Mouse (Mus musculus) gastrocnemius, postnatal 14 days (tissue): ENCODE measurements around the gene Gpcpd1. TPM values are rescaled to one million over a fixed set of nuclear protein-coding genes. Genes with fewer than 3 reads are reported as not detected.

Experiments used
- DNase-seq: peaks from one replicate; pipeline ENCODE4 v3.0.0; 2021; ENCODE audit warnings: mixed read lengths
- intact Hi-C: fragments of 180-260 bp; cut with DNase I; formaldehyde crosslinking; loops from one replicate; pipeline ENCODE4 v1.15.1; 2025; ENCODE audit warnings: low total_unique reads
- total RNA-seq, 2 experiments: library from RNA; stranded (reverse); gene quantifications; 2 replicates each; pipeline ENCODE4 v1.2.3; 2021

Gene Gpcpd1
- total RNA-seq, 2 experiments from 2014 or later, result 68.7 to 92.7 TPM

DNA sequence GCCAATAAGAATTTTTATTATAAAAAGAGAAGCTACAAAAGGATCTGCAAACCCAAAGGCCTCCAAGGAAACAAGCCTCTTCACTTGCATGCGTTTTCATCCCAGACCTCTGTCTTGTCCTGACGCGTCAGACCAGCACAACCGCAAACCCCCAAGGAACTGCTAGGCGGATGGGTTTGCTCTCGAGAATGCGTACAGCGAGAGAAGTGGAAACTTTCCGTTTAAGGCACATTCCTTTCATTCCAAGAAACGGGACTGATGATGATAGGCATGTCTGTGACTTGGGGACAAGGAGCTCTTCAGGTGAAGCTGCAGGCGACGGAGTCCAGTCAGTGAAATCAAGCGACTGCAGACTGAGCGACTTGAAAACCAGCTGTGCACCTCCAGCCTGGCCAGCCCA lies 80.4 kb downstream of the Gpcpd1 start:
- intact Hi-C loops, result no loop called here
- DNase-seq, result no peak

DNA sequence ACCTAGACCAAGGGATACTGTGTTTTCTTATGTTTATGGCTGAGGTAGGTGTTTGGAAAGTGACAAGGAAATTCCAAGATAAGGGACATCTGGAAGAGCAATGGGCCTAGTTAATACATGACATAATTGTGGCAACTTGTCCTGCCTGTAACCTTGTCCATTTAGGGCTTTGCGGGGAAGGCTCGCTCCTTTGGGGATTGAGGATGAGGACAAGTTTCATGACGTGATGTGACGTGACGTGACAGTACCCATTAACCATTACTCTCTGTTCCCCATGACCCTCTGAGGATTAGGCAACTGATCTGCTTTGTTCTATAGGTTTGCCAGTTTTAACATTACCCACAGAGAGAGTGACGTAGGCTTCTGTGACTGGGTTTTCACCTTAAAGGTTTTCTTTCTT lies 81.7 kb downstream of the Gpcpd1 start:
- intact Hi-C loops, result no loop called here
- no peak for DNase-seq

DNA sequence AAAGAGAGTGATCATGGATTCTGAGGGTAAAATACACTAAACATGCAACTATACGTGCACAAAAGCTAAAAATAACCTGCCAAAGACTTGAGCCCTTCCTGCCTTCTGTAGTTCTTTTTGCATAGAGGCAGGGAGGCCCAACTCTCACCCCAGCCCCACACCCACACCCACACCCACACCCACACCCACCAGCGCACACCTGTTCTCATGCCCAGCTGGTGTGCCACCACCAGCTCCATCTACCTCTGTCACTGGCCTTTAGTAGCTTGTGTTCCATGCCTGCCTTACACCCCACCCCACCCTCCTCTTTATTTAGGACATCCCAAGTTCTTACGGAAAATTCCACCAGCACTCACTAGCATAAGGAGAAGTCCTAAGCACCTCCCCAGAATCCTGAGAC lies 89.2 kb downstream of the Gpcpd1 start:
- intact Hi-C loops, result loop anchor here (10.0 kb wide), 1 partner anchor 114 kb away; the partner anchor contains the start of gene Prokr2
- DNase-seq, result no peak

DNA sequence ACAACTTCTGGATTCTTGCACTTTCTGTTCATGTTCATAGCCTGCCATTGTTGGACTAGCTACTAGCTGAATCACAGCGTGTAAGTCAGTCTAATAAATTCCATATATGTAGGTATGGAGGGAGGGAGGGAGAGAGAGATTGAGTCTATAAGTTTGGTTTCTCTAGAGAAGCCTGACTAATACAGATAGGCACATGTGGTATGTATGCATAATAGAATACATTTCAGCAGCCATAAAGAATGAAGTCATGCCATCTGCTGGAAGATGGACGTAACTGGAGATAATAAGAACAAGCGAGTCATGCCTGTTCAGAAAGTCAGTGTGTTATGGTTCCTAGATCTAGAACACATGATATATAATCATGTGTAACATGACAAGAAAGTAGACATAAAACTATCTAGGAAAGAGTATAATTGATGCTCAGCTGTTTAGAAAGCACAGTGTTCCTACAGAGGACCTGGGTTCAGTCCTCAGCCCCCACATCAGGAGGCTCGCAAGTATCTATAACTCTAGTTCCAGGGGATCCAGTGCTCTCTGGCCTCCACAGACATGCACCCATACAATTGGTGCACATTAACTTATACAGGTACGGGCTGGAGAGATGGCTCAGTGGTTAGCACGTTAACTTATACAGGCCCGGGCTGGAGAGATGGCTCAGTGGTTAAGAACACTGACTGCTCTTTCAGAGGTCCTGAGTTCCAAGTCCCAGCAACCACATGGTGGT lies 90.0 kb downstream of the Gpcpd1 start:
- no peak for DNase-seq
- intact Hi-C loops, result loop anchor here (10.0 kb wide), 1 partner anchor 113 kb away; the partner anchor contains the start of gene Prokr2

DNA sequence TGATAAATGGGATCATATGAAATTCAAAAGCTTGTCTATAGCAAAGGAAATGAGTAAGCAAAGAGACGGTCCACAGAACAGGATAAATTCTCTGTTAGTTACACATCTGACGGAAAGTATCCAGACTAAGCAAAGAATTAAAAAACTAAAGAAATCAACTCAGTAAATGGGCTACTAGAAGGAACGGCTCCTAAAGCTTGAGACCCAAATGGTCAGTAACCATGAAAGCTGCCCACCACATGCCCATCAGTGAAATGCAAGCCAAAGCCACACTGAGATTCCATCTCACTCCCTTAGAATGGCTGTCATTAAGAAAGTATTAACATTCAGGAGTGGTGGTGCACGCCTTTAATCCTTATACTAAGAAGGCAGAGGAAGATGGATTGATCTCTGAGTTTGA lies 94.3 kb downstream of the Gpcpd1 start:
- no peak for DNase-seq
- intact Hi-C loops, result loop anchor here (10.0 kb wide), 1 partner anchor 108 kb away; the partner anchor contains the start of gene Prokr2

DNA sequence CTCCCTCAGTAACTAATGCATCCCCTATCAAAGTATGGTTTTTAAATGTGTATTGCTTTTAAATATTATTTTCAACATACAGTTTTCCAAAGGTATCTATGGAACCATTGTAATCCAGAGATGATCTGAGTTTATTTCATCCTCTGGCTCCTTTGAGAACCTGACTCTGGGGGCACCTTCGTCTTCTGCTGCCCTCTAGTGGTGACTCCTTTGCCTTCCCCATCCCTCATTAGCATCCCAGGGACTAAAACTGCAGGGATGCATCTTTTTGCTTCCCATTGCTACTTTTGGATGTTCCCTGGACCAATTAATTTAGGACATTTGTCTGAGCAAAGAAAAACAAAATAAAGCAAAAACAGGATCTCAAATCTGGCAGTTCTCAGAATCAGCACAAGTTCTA lies 102.1 kb downstream of the Gpcpd1 start:
- DNase-seq, result peak; percentile 44

DNA sequence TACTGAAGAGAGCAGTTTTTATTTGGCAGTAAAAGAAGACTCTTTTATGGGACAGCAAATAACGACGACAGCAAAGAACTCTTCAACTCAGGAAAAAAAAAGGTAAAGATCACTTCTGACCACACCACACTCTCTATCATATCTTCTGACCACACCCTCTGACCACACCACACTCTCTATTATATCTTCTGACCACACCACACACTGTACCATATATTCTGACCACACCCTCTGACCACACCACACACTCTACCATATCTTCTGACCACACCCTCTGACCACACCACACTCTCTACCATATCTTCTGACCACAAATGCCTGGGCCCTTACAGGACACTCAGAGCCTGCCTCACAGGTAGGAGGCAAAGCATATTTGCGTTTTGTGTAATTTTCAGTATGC lies 106.0 kb downstream of the Gpcpd1 start:
- DNase-seq, result no peak
- intact Hi-C loops, result no loop called here

More for the DNA sequence above, 102.1 kb downstream of the Gpcpd1 start:
- intact Hi-C loops, result loop anchor here (2.0 to 5.0 kb wide), 2 partner anchors 169 to 223 kb away; partner anchors contain the start of gene Cds2

Other genes starting within 250 kb of the Gpcpd1 start
- gene Prokr2, start 202.3 kb downstream of the Gpcpd1 start, total RNA-seq, result not detected
- gene Shld1, start 99.2 kb upstream of the Gpcpd1 start, total RNA-seq, result 1 to 10 TPM; 3.1 to 3.2 TPM
- gene Chgb, start 193.5 kb upstream of the Gpcpd1 start, total RNA-seq, result under 1 TPM; 0.18 to 0.21 TPM
- gene Trmt6, start 228.3 kb upstream of the Gpcpd1 start, total RNA-seq, result 1 to 10 TPM; 6.2 to 7.5 TPM
- 1 to 10 TPM; 1.1 to 1.5 TPM for gene Mcm8, start 228.4 kb upstream of the Gpcpd1 start, total RNA-seq